Mouse (Mus musculus) thymus, adult 18-20 months (tissue): ENCODE data around the gene Gpx8.
"Not testable (repeated sequence)": the region's sequence is repeated elsewhere in the genome, so short reads cannot be mapped to it uniquely, and the experiment has no call there.

Experiments
- DNase-seq, 2 experiments: peaks; one replicate each; pipeline ENCODE4 v3.0.0; 2022; ENCODE audit warnings: mixed read lengths in 2 of 2

Gene Gpx8

GRCm38 (mm10) chr13:113023274-113024143 is 22.7 kb downstream of the Gpx8 start:
- peak; percentile 36 to 54 for DNase-seq

DNA sequence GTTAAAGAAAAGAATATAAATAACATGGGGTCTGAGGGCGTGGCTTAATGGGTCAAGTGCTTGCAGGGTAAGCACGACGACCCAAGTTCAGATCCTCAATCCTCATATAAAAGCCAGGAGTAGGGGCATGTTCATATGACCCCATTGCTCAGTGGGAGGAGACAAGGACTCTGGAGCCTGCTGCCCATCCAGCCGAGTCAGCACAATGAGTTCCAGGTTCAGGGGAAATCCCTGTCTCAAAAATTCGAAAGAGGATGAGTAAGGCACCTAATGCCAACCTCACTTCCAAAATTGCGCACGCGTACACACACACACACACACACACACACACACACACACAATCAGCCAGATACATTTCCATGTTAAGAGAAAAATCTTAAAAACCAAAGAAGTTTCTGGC is 23.7 kb downstream of the Gpx8 start:
- no peak for DNase-seq

- DNase-seq: no peak
Measured at GRCm38 (mm10) chr13:113021521-113021920, 24.7 kb downstream of the Gpx8 start.

DNA sequence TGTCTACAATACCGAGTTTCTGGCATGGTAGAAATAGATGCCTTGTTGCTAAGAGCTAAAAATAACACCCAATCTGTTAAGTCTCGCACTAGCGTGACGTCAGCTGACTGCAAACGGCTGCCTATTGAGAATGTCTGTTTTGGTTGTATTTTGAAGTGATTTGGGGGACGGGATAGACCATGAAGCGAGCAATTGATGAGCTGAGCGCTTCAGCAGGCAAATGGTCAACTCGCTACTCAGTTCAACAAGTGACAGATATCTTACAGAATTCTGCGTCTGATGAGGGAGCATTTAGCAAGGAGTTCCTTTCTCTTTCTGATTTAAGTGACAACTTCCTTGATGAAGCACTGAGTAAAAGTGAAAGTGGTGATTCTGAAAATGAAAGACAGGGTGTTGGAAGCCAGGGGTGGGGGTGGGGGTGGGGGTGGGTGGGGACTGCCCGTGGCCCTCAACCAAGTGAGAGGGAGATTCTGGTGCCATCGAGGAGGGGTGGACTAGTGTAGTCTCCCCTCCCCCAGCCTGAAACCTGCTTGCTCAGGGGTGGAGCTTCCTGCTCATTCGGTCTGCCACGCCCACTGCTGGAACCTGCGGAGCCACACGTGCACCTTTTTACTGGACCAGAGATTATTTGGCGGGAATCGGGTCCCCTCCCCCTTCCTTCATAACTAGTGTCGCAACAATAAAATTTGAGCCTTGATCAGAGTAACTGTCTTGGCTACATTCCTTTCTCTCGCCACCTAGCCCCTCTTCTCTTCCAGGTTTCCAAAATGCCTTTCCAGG is 32.8 kb downstream of the Gpx8 start:
- DNase-seq: not testable (repeated sequence)

DNA sequence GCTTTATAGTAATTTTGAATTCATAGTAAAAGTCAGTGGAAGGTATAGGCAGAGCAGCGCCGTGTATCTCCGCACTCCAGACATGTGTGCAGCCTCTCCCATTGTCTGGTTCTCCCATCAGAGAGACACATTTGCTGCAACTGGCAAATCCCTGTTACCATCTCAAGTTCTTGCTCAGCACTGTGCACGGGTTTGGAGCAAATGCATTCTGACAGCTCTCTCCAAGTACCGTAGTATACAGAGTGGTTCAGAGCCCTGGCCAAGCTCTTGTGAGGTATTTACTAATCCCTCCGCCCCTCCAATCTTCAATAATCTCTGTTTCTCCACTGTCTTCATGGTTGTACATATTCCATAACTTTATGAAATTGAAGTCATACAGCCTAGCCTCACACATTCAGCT is 33.5 kb downstream of the Gpx8 start:
- DNase-seq: no peak

DNA sequence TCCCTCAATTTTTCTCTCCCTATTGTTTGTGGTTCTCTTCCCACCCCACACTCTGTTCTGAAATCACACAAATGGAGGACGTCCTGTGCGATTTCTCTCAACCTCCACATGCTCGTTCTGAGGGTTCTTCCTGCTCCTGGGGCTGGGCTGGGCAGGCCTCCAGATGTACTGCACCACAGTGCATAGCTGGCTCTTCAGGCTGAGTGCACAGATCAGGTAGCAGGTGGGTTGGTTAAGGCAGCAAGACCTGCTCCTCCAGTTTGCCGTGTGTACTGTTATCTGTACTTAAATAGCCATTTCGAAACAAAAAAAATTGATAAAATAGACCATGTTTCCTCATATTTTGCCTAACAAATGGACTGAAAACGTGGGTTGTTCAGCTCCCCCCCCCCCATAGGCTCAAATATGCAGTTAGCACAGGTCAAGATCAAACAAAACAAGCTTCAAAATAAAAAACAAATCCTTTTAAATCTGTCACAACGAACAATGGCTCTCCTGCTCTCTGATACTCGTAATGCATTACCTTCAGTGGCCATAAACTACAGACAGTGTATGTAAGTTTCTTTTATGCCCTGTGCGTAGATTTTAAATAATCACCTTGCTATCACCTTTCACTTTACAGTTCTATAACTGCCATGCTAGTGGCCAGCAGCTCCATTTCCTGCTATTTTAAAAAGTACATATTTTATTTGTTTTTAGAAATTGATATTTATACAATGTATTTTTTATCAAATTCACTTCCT is 45.5 kb downstream of the Gpx8 start:
- no peak for DNase-seq

- DNase-seq: no peak
Measured at GRCm38 (mm10) chr13:113000090-113000489, 46.1 kb downstream of the Gpx8 start.

GRCm38 (mm10) chr13:112998427-112999201 is 47.6 kb downstream of the Gpx8 start:
- no peak for DNase-seq

DNA sequence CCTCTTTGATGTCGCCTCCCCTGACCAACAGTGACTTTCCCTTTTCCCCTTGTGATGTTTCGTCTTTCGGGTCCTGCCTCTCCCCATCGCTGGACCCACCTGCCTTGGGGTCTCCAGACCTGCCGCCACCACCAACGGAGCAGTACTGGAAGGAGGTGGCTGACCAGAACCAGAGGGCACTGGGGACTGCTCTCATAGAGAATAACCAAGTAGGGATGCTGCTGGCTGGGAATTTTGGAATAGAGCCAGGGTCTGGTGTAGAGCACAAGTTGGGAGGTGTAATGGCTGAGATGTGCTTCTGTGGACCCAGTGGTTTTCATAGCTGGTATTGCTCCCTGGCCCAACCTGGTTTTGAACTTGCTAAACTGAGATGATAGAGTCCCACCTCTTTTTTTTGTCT is 48.8 kb downstream of the Gpx8 start:
- DNase-seq: no peak

GRCm38 (mm10) chr13:112996407-112996806 is 49.8 kb downstream of the Gpx8 start:
- DNase-seq: no peak

DNA sequence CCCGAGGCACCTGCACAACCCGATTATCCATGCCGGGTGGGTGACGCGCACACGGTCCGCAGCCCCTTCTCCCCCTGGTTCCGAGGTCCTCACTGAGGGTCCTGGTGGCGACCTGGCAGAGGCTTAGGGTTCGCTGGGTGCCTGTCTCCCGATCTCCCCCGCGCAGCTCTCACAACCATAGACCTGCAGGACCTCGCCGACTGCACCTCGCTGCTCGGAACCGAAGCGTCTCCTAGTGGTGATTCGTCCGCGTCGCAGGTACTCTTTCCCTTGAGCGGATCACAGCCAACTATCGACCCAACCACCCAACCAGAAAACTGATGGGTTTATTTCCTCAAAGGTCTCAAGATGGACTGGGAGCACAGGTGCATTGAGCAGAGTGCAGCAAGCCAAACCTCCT is 52.0 kb downstream of the Gpx8 start:
- DNase-seq: peak; percentile 36 to 39

GRCm38 (mm10) chr13:112993531-112994152 is 52.6 kb downstream of the Gpx8 start, which contains the start of gene Mcidas:
TSS of gene Mcidas (plus strand) at chr13:112993845.
- peak in 1 of 2 experiments; percentile 14 for DNase-seq
